Mouse (Mus musculus) mature B cell (primary cell): ENCODE measurements around the gene Lrrc4b.

Experiments
- in situ Hi-C: fragments of 300-500 bp; cut with MboI; formaldehyde crosslinking; loops from 2 replicates; pipeline ENCODE4 v1.14.3; 2019

Gene Lrrc4b

DNA sequence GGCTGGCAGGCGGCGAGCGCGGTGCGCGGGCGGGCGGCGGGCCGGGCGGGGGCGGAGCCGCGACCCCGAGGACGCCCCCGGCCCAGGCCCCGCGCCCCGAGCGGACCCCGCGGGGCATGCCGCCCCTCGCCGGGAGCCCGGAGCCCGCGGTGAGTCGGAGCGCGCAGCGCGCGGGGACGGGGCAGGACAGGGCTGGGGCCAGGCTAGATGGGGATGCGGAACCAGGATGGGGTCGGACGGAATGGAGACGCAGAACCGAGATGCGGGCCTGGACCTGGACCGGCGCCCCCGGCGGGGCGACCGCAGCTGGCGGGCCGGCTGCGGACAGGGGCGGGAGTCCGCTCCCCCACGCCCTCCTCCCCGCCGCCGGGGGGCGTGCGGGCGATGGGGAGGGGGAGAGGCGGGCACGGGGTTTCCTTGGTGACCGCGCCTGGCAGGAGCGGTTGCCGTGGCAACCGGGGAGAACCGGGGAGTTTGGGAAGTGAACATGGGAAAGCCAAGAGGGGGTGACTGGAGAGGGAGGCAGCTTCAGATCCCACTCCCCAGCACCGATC, at the start of gene Lrrc4b:
Gene Lrrc4b (plus strand): TSS at position 51 of the 554 bp plus-strand sequence.
- in situ Hi-C loops, result no loop called here

DNA sequence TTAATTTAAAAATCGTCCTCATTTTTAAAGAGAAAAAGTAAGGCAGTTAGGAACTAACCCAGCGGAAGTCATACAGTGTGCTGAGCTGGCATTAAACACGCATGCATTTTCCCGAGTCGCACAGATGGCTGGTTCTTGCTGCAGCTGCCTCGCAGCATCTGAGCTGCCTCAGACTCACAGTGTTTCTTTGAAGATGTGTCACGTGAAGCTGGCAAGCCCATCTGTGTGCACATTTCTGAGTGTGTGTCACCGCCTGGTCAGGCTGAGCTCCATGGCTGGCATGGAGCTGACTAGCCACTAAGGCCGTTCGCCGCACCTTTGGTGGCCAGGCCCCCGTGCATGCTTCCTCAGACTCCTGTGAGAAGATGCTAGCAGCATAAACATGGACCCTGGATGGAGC, 46.3 kb upstream of the Lrrc4b start:
- in situ Hi-C loops, result no loop called here

DNA sequence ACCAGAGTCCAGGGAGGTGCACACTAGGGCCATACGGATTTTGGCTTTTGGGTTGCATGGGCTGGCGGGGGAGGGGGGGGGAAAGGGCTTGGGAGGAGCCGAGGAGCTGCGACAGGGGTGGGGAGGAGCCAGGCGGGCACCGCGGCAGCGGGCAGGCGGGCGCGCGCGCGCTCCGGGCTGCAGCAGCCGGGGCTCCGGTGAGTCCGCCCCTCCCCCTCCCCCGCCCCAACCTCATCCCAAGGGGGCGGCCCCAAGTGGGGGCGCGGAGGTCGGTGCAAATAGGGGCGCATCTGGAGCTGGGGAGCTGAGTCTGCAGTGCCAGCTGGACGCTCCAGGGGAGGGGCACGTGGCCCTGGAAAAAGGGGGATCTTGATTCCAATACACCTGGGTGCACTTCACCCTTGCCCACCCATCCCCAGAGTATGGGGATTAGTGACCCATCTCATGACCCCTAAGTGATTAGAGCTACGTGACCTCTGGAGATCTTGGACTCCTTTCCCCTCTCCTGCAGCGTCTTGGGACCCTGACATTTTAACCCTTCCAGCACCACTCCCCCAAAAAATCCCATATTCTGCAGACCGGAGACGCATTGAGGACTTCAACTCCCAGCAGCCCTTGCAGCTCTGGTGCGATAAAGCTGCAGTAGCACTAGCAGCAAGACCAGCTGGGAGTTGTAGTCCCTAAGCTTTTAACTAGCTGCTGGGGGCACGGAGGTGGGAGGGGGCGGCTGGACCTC, 44.7 kb upstream of the Lrrc4b start, which contains the start of gene Syt3:
Gene Syt3 (plus strand): TSS at position 123 of the 736 bp plus-strand sequence.
- in situ Hi-C loops, result no loop called here

DNA sequence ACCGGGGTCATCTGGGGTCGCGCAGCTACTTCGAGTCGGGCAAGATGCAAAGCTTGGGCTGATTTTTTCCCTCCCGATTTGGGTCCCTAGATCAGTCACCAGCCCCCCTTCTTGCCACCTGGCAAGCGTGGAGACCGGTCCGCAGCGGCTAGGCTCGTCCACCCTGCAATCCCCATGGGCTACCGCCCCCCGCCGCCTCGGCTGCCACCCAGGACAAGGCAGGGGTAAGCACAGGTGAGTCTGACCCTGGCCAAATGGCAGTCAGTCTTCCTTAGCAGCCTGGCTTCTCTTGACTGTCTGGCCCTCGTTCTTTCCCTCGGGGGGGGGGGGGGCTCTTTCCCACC, 44.1 kb upstream of the Lrrc4b start:
- in situ Hi-C loops, result no loop called here

DNA sequence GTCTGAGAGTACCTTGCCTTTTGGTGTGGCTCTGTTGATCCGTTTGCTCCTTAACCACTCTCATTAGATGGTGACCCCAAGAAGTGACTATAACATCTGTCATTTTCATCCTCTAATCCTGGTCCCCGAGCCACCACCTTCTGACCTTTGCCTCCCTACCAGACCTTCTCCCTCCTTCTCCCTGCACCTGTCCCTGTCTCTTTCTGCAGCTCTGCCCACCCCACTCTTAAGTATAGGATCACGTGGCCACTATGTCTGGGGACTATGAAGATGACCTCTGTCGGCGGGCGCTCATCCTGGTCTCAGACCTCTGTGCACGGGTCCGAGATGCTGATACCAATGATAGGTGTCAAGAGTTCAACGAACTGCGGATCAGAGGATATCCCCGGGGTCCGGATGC, 43.1 kb upstream of the Lrrc4b start, which contains the start of gene 1700008O03Rik:
Gene 1700008O03Rik (minus strand): TSS at position 101 of the 400 bp plus-strand sequence.
- in situ Hi-C loops, result no loop called here

GRCm38 (mm10) chr7:44391831-44392230, 37.0 kb upstream of the Lrrc4b start:
- in situ Hi-C loops, result no loop called here

DNA sequence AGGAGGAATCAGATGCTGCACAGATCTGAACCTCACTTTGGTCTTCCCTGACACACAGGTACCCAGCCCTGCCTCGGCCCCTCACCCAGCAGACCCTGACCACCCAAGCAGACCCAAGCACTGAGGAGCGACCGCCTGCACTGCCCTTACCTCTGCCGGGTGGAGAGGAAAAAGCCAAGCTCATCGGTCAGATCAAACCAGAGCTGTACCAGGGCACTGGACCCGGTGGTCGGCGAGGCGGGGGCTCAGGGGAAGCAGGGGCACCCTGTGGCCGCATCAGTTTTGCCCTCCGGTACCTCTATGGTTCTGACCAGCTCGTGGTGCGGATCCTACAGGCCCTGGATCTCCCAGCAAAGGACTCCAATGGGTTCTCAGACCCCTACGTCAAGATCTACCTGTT, 36.5 kb upstream of the Lrrc4b start:
- in situ Hi-C loops, result no loop called here

DNA sequence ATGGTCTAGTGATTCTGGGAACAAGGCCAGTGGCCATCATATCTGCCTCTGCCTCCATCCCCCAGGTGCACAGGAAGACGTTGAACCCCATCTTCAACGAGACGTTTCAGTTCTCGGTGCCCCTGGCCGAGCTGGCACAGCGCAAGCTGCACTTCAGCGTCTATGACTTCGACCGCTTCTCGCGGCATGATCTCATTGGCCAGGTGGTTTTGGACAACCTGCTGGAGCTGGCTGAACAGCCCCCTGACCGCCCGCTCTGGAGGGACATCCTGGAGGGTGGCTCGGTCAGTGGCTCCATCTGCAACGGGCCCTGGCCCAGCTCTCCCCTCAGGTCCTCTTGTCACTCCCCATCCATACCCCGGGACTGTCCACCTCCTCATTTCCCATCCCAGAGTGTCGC, 35.5 kb upstream of the Lrrc4b start:
- in situ Hi-C loops, result no loop called here

DNA sequence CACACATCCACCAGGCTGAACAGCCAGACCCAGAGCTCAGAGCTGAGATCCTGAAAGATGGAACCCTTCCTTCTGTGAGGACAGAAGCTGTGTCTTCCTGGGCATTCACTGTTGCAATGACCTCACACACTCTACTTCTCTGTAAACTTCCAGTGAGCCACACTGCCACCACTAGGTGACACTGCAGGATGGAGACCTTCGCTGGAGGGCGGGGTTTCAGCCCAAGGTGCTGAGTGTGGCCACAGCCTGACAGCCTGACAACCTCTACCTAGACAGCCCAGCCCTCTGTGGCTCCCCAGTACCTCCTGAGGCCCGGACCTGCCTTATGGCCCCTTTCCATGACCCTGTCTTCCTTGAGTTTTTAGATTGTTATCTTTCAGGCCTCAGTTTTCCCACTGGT, 30.2 kb upstream of the Lrrc4b start:
- in situ Hi-C loops, result no loop called here

DNA sequence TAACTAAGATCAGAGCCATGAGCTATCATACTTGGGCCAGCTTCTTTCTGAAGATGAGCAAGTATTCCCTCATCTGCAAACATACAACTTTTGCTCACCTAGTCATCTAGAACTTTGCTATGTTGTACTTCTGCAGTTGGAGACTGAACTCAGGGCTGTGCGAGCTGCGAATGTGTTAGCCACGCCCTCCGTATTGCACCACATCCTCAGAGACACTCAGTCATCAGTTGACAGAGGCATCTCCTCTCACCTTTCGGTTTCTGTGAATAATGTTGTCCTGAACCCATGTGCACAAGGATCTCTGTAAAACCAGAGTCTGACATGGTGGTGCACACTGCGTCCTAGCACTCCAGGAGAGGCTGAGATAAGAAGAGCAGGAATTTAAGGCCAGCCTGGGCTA, 27.1 kb upstream of the Lrrc4b start:
- in situ Hi-C loops, result no loop called here

- in situ Hi-C loops, result no loop called here
Measured at GRCm38 (mm10) chr7:44405346-44406014, 23.3 kb upstream of the Lrrc4b start.

DNA sequence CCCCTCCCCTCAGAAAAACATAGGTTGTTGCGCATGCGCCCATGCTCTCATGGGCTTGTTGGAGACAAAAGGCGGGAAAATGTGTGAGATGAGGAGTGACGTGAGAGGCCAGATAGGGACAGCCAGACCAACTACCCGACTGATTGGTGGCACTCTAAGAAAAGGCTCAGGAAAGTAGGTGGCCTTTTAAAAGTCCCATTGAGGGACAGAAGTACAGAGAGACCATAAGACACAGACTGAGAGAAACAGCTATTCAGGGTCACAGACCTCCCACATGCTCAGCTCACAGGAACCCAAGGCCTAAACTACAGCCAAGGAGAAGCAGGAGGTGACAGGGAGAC, 22.8 kb upstream of the Lrrc4b start:
- in situ Hi-C loops, result no loop called here

DNA sequence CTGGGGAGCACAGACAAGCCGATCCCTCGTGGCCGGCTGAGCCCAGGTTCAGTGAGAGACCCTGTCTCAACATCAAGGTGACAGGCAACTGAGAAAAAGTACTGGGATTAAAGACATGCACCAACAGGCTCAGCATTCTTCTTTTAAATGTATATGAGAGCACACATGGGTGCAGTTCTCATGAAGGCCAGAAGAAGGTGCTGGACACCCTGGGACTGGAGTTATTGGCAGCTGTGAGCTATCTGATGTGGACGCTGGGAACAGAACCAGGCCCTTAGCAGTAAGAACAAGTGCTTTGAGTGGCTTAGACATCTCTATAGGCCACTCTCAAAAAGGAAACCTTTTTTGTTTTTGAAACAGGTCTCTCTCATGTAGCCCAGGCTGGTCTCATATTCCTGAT, 17.7 kb upstream of the Lrrc4b start:
- in situ Hi-C loops, result no loop called here

GRCm38 (mm10) chr7:44413307-44413706, 15.5 kb upstream of the Lrrc4b start:
- in situ Hi-C loops, result no loop called here

DNA sequence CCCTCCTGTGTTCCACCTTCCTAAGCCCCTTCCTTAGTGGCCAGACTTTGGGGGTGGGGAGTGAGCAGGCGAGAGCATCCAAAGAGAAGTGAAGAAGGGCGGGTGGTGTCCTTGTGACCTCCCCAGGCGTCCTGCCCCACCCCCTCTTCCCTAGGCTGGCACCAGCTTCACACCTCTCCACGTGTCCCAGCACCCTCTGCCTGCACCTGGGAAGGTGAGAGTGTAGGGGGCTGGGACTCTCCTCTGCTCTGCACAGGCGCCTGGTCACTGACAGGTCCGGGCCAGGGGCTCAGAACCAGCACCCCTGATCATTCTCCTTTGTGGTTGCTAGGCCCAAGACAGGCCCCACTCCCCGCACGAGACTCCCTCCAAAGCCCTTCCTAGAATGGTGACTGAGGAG, 1.2 kb upstream of the Lrrc4b start:
- in situ Hi-C loops, result no loop called here

DNA sequence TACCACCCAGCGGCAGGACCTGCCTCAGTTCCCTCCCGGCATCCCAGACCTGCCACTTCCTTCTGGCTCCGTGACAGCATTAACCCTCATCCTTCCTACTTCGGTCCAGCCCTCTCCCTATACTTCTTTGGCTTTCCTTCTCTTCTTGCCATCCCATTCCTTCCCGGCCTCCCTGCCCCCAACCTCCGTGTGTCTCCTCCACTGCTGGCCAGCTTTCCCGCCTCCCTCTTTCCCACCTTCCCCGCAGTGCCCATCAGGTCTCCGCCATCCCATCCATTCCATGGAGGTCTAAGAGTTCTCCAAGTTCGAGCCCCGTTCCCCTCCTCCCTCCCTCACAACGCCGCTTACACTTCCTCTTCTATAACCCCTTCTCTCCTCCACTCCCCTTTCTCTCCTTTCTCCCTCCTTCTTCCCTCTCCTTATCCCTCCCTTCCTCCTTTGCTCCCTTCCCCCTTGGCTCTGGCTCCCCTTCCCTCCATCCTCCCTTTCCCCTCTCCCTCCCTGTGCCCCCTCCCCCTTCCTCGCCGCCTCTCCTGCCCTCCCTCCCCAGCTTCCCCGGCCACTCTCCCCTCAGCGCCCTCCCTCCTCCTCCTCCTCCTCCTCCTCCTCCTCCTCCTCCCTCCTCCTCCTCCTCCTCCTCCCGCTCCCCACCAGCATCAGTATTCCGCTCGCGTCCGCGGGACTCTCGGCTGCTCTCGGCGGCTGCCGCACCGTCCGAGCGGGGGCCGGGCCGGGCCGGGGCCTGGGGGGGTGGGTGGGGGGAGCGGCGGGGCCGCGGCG, 457 bp upstream of the Lrrc4b start:
- in situ Hi-C loops, result no loop called here

GRCm38 (mm10) chr7:44429534-44430488, 993 bp downstream of the Lrrc4b start:
- in situ Hi-C loops, result no loop called here

GRCm38 (mm10) chr7:44432550-44432949, 3.7 kb downstream of the Lrrc4b start:
- in situ Hi-C loops, result no loop called here

DNA sequence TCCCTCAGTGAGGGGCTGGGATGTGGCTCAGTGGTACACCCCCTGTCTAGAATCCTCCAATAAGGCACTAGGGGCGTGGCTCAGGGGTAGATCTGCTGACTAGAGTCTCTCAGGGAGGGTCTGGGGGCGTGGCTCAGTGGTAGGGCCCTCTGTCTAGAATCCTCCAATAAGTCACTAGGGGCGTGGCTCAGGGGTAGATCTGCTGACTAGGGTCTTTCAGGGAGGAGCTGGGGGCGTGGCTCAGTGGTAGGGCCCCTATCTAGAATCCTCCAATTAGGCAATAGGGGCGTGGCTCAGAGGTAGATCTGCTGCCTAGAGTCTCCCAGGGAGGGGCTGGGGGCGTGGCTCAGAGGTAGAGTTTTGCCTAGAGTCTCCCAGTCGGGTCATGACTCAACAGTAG, 4.6 kb downstream of the Lrrc4b start:
- in situ Hi-C loops, result no loop called here

- in situ Hi-C loops, result no loop called here
Measured at GRCm38 (mm10) chr7:44434089-44434488, 5.3 kb downstream of the Lrrc4b start.

DNA sequence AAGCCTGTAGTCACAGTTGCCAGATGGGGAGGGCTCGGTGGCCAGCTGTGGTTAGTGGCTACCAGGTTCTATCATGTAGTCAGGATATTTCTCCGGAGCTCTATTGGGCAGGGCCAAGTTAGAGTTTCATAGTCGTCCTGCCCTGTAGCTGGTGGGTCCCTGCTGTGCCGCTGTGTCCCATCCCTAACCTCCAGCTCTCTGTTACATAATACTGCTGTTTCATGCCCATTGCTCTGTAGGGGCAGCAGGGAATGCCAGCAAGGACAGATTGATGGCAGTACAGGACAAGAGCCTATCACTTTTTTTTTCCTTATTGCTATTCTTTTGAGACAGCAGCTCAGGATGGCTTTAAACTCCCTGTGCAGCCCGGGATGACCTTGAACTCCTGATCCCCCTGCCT, 7.0 kb downstream of the Lrrc4b start:
- in situ Hi-C loops, result no loop called here
